Mouse (Mus musculus) limb, embryonic 14.5 days (tissue): ENCODE data around the gene Nol4l. TPM values are rescaled to one million over a fixed set of nuclear protein-coding genes. Genes with fewer than 3 reads are reported as not detected.

Experiments used
- ATAC-seq: fragments of 200-750 bp; cut with Nextera tagmentation; 2 replicates; pipeline ENCODE4 v1.8.0; 2017; ENCODE audit warnings: low read depth, moderate number of reproducible peaks, moderate TSS enrichment; ENCODE audit not compliant: low FRiP score
- DNase-seq: peaks from one replicate; pipeline ENCODE4 v3.0.0-alpha.2; 2015; ENCODE audit warnings: low spot score
- H3K27ac ChIP-seq: fragments of 300-500 bp; sonication (generic); replicated peaks from 2 replicates; pipeline ENCODE4 v1.5.1; 2014; ENCODE audit warnings: low read depth, mild to moderate bottlenecking, low read length, moderate library complexity, mixed read lengths
- H3K27me3 ChIP-seq: fragments of 300-500 bp; sonication (generic); 2 replicates; pipeline ENCODE4 v1.6.1; 2014; ENCODE audit warnings: low read length, mixed read lengths; ENCODE audit not compliant: control insufficient read depth, insufficient read depth
- H3K36me3 ChIP-seq: fragments of 300-500 bp; sonication (generic); 2 replicates; pipeline ENCODE4 v1.6.1; 2014; ENCODE audit warnings: mild to moderate bottlenecking, low read length, moderate library complexity, mixed read lengths; ENCODE audit not compliant: control insufficient read depth, insufficient read depth
- H3K4me1 ChIP-seq: fragments of 300-500 bp; sonication (generic); 2 replicates; pipeline ENCODE4 v1.6.1; 2014; ENCODE audit warnings: antibody characterized with exemption, low read length, mixed read lengths; ENCODE audit not compliant: control insufficient read depth, insufficient read depth
- H3K4me2 ChIP-seq: fragments of 300-500 bp; sonication (generic); replicated peaks from 2 replicates; pipeline ENCODE4 v1.6.1; 2014; ENCODE audit warnings: low read depth, mild to moderate bottlenecking, low read length, moderate library complexity; ENCODE audit not compliant: severe bottlenecking
- H3K4me3 ChIP-seq: fragments of 300-500 bp; sonication (generic); replicated peaks from 2 replicates; pipeline ENCODE4 v1.5.1; 2014; ENCODE audit warnings: low read length
- H3K9ac ChIP-seq: fragments of 300-500 bp; sonication (generic); 2 replicates; pipeline ENCODE4 v1.6.1; 2014; ENCODE audit warnings: mild to moderate bottlenecking, low read depth, low read length, moderate library complexity; ENCODE audit not compliant: severe bottlenecking
- H3K9me3 ChIP-seq: fragments of 300-500 bp; sonication (generic); 2 replicates; pipeline ENCODE4 v1.6.1; 2016; ENCODE audit warnings: low read length; ENCODE audit not compliant: control insufficient read depth
- POLR2A ChIP-seq: fragments of 200-500 bp; IDR thresholded peaks from 2 replicates; pipeline ENCODE4 v1.8.0; 2012; ENCODE audit warnings: inconsistent platforms, mild to moderate bottlenecking, moderate library complexity, borderline replicate concordance; ENCODE audit not compliant: insufficient read depth, insufficient read length; ENCODE audit errors: extremely low read depth
- WGBS: fragments of 180-500 bp; shearing (Covaris S2); extraction: QIAGEN DNeasy Blood & Tissue Kit; methylation state at CpG from one replicate; pipeline ENCODE4 v1.1.7; 2014; 5-methylcytosine and 5-hydroxymethylcytosine counted together
- polyA plus RNA-seq, 2 experiments: library from polyadenylated mRNA; depleted of rRNA in 1 of 2; stranded (reverse) in 1 of 2; unstranded in 1 of 2; fragments of >200 nt; fragmentation: Nextera tagmentation in 1 of 2; extraction: Ambion mirVana in 1 of 2; gene quantifications; 2 replicates each; pipeline versions ENCODE4 v1.2.1 to v1.2.3; 2012 to 2014

Gene Nol4l
- polyA plus RNA-seq, 2 experiments = 10.1 to 19.5 TPM

- 51% methylated on average over 2 of the region's 2 CpGs for whole genome bisulfite sequencing
- Histone ChIP-seq H3K27ac (no peak overlapping the region), H3K9me3 (no peaks in the 10 kb centered on the region), H3K9ac (no peak overlapping the region), H3K27me3 (peaks cover 30% of the 10 kb centered on the region), H3K4me2 (no peak overlapping the region), H3K4me1 (peaks cover 11% of the 10 kb centered on the region), H3K4me3 (no peak overlapping the region), H3K36me3 (no peaks in the 10 kb centered on the region)
- ATAC-seq (no peak), DNase-seq (no peak)
- TF ChIP-seq POLR2A = no peak
Observed at GRCm38 (mm10) chr2:153524727-153525126, 5.0 kb downstream of the Nol4l start.

GRCm38 (mm10) chr2:153523656-153524055, 6.1 kb downstream of the Nol4l start:
- Histone ChIP-seq H3K9me3 (no peaks in the 10 kb centered on the region), H3K36me3 (no peaks in the 10 kb centered on the region), H3K4me1 (peaks cover 10% of the 10 kb centered on the region), H3K27ac (no peak overlapping the region), H3K4me2 (no peak overlapping the region), H3K4me3 (no peak overlapping the region), H3K27me3 (peaks cover 21% of the 10 kb centered on the region), H3K9ac (no peak overlapping the region)
- no peak for TF ChIP-seq POLR2A
- ATAC-seq = no peak
- no peak for DNase-seq
- WGBS = 87% methylated on average over 12 of the region's 12 CpGs

- H3K36me3 ChIP-seq = no peaks in the 10 kb centered on the region
- no peak for DNase-seq
Observed at GRCm38 (mm10) chr2:153523143-153523542, 6.6 kb downstream of the Nol4l start.

GRCm38 (mm10) chr2:153522270-153522669, 7.5 kb downstream of the Nol4l start:
- TF ChIP-seq POLR2A = no peak
- Histone ChIP-seq H3K9me3 (no peaks in the 10 kb centered on the region), H3K36me3 (no peaks in the 10 kb centered on the region), H3K4me1 (peaks cover 6% of the 10 kb centered on the region), H3K27ac (no peak overlapping the region), H3K9ac (no peak overlapping the region), H3K27me3 (peaks cover 7% of the 10 kb centered on the region; the same call in 1 of the 2 replicates), H3K4me3 (no peak overlapping the region), H3K4me2 (no peak overlapping the region)
- no peak for DNase-seq
- whole genome bisulfite sequencing = 18% methylated on average over 4 of the region's 4 CpGs
- ATAC-seq = no peak

More at GRCm38 (mm10) chr2:153523143-153523542, 6.6 kb downstream of the Nol4l start:
- WGBS = 55% methylated on average over 9 of the region's 9 CpGs
- Histone ChIP-seq H3K9me3 (no peaks in the 10 kb centered on the region), H3K27me3 (peaks cover 16% of the 10 kb centered on the region), H3K4me3 (no peak overlapping the region), H3K9ac (no peak overlapping the region), H3K27ac (no peak overlapping the region), H3K4me1 (peaks cover 6% of the 10 kb centered on the region), H3K4me2 (no peak overlapping the region)
- no peak for ATAC-seq
- no peak for TF ChIP-seq POLR2A

GRCm38 (mm10) chr2:153520057-153520456, 9.7 kb downstream of the Nol4l start:
- H3K9me3 ChIP-seq = no peaks in the 10 kb centered on the region
- H3K4me3 ChIP-seq = no peak overlapping the region
- no peak for TF ChIP-seq POLR2A
- H3K27ac ChIP-seq = no peak overlapping the region
- no peak for ATAC-seq
- no peaks in the 10 kb centered on the region for H3K36me3 ChIP-seq
- H3K27me3 ChIP-seq = no peaks in the 10 kb centered on the region
- H3K9ac ChIP-seq = no peak overlapping the region
- H3K4me2 ChIP-seq = no peak overlapping the region
- WGBS = 68% methylated on average over 9 of the region's 9 CpGs
- H3K4me1 ChIP-seq = no peaks in the 10 kb centered on the region
- no peak for DNase-seq

- no peaks in the 10 kb centered on the region for H3K27me3 ChIP-seq
- no peak for TF ChIP-seq POLR2A
- H3K36me3 ChIP-seq = no peaks in the 10 kb centered on the region
- H3K4me1 ChIP-seq = no peaks in the 10 kb centered on the region
- DNase-seq (no peak), ATAC-seq (no peak)
- H3K4me3 ChIP-seq = no peak overlapping the region
- H3K27ac ChIP-seq = no peak overlapping the region
- no peak overlapping the region for H3K4me2 ChIP-seq
- whole genome bisulfite sequencing = 46% methylated on average over 4 of the region's 4 CpGs
- H3K9me3 ChIP-seq = no peaks in the 10 kb centered on the region
- H3K9ac ChIP-seq = no peak overlapping the region
Observed at GRCm38 (mm10) chr2:153516961-153517360, 12.8 kb downstream of the Nol4l start.
